Mouse (Mus musculus) myocyte (in vitro differentiated cells): Measurements from ENCODE around the gene Bgn.

ENCODE experiments used
- MYOD1 ChIP-seq, 3 experiments: IDR thresholded peaks; one replicate each; pipeline ENCODE4 v1.6.1; 2011; ENCODE audit warnings: control low read depth in 2 of 3, low read depth in 2 of 3, mild to moderate bottlenecking in 2 of 3, moderate library complexity in 1 of 3; ENCODE audit not compliant: insufficient read length in 2 of 3, control insufficient read depth in 1 of 3
- MYOG ChIP-seq, 3 experiments: IDR thresholded peaks; one replicate each; pipeline ENCODE4 v1.6.1; 2011; ENCODE audit warnings: control low read depth in 2 of 3, low read depth in 2 of 3, mild to moderate bottlenecking in 2 of 3; ENCODE audit not compliant: insufficient read length in 2 of 3, control insufficient read depth in 1 of 3, insufficient read depth in 1 of 3
- POLR2A ChIP-seq: IDR thresholded peaks from one replicate; pipeline ENCODE4 v1.6.1; 2011; ENCODE audit warnings: low read depth, mild to moderate bottlenecking, control low read depth, moderate library complexity; ENCODE audit not compliant: insufficient read length
- SRF ChIP-seq: IDR thresholded peaks from one replicate; pipeline ENCODE4 v1.6.1; 2011; ENCODE audit warnings: low read depth; ENCODE audit not compliant: control insufficient read depth, insufficient read length

DNA sequence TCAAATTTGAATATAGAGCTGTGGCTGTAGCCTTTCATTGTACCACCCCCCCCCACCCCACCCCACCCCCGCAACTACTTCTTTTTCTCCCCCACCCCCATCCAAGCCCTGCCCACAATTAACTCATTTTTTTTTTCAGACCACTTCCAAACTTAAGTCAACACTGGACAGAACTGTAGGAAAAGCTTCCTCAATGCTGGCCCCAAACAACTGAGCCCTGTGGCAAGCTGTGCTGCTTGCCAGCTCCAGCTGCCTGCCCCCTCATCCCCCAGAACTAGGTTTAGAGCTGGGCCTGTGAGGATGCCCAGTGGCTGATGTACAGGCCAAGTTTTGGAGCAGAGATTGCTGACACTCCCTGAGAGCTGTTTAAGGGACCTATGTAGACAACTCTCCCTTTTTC is 14.7 kb upstream of the Bgn start:
- no peak for TF ChIP-seq MYOD1 (IDR thresholded peaks at IDR 0.05; ENCODE audit: control insufficient read depth in 1 of 3, insufficient read length in 2 of 3, low read depth in 2 of 3)
- no peak for TF ChIP-seq SRF
- no peak for TF ChIP-seq MYOG (IDR thresholded peaks at IDR 0.05; ENCODE audit: control insufficient read depth in 1 of 3, insufficient read depth in 1 of 3, insufficient read length in 2 of 3, low read depth in 2 of 3)
- TF ChIP-seq POLR2A = no peak
